Mouse (Mus musculus) CD4-positive, CD25-positive, alpha-beta regulatory T cell, adult 4 months (primary cell): ENCODE results near the gene Trmt2b. TPM values are rescaled to one million over a fixed set of nuclear protein-coding genes. Genes with fewer than 3 reads are reported as not detected.
"Not testable (repeated sequence)": the region's sequence is repeated elsewhere in the genome, so short reads cannot be mapped to it uniquely, and the experiment has no call there.

ENCODE experiments used
- ATAC-seq: one replicate; pipeline ENCODE4 v1.8.0; 2017
- polyA plus RNA-seq, 2 experiments: library from polyadenylated mRNA; unstranded; fragments of 100-300 nt; shearing (Covaris generic); gene quantifications; one replicate each; pipeline ENCODE4 v1.2.1; 2017

Trmt2b gene
- polyA plus RNA-seq, 2 experiments from 2014 or later, result 23.8 to 24.4 TPM

- no peak for ATAC-seq
Observed at GRCm38 (mm10) chrX:134218161-134218560, 58.6 kb downstream of the Trmt2b start.

- no peak for ATAC-seq
Observed at GRCm38 (mm10) chrX:134211151-134211642, 65.6 kb downstream of the Trmt2b start.

- ATAC-seq, result no peak
Observed at GRCm38 (mm10) chrX:134208491-134208890, 68.3 kb downstream of the Trmt2b start.

- ATAC-seq, result not testable (repeated sequence)
Observed at GRCm38 (mm10) chrX:134187201-134187600, 89.6 kb downstream of the Trmt2b start, which contains the start of gene Arl13a. Gene Arl13a, plus strand, starts transcription at chrX:134187501.

GRCm38 (mm10) chrX:134174699-134175098, 102.1 kb downstream of the Trmt2b start:
- no peak for ATAC-seq

Other genes starting within 250 kb of the Trmt2b start
- gene Cstf2, start 217.8 kb downstream of the Trmt2b start, polyA plus RNA-seq, result 10 to 100 TPM; 29.5 to 32.8 TPM
- 1 to 10 TPM in 1 of 2 experiments, under 1 TPM in 1; 0.77 to 2.6 TPM for gene Xkrx, start 114.9 kb downstream of the Trmt2b start, polyA plus RNA-seq
- gene Arl13a, start 89.5 kb downstream of the Trmt2b start, polyA plus RNA-seq, result not detected
- 1 to 10 TPM; 1.4 to 1.6 TPM for gene Nox1, start 55.0 kb downstream of the Trmt2b start, polyA plus RNA-seq
- under 1 TPM in 1 of 2 experiments, not detected in 1; 0.16 TPM for gene Tmem35a, start 18.2 kb upstream of the Trmt2b start, polyA plus RNA-seq
- 1 to 10 TPM; 3.8 to 7.1 TPM for gene Cenpi, start 31.1 kb upstream of the Trmt2b start, polyA plus RNA-seq
- gene Drp2, start 127.6 kb upstream of the Trmt2b start, polyA plus RNA-seq, result not detected
- not detected for gene Taf7l, start 199.5 kb upstream of the Trmt2b start, polyA plus RNA-seq